Mouse (Mus musculus): ENCODE measurements around the gene 6030458C11Rik. TPM values are rescaled to one million over a fixed set of nuclear protein-coding genes. Genes with fewer than 3 reads are reported as not detected.

6030458C11Rik gene
- 10 to 100 TPM; 19.8 to 20.0 TPM for total RNA-seq (2021)
- long read RNA-seq, experiment 1, transcript 6030458C11Rik-201 (9 exons, 3,966 nt): major isoform, 19 of 24 reads
- long read RNA-seq, experiment 1, partial matches to known transcripts: 3 of 24 reads
- long read RNA-seq, experiment 1, other reads (novel, unspliced or antisense): 2 of 24 reads
- long read RNA-seq, experiment 2, transcript 6030458C11Rik-201 (9 exons, 3,966 nt): major isoform, 20 of 22 reads
- long read RNA-seq, experiment 2, partial matches to known transcripts: 0 of 22 reads
- long read RNA-seq, experiment 2, other reads (novel, unspliced or antisense): 2 of 22 reads

DNA sequence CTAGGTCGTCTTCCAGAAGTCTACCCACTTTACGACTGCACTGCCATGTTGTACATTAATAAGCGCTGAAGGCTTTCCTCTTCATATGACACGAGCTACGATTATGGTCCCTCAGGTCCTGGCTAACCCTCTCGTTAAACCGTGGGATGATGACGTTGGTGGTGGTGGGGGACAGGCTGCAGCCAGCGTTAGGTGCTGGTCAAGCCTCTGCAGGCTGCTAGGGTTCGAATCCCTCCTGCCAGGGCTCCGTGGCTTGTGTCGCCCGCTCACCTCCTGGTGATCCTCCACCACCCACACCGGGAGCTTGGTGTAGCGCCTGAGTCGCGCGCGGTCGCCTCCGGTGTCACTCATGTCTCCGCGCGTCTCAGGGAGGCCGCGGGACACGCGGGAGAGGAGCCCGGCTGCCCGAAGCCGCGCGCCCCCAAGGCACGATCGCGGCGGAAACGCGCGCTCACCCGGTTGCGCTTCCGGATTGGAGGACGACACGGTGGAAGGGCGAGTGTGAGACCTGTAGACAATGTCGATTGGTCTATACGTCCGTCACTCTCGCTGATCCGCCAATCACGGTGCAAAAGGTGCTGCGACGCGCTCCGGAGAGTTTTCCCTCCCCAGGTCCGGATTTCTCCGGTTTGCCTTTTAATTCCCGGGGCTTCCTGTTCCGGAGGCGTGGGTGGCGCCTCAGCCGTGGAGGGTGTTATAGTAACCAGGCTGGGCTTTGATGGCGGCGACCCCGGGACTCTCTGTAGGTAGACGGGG lies at the start of gene 6030458C11Rik, which contains the start of gene Drosha:
TSS of gene 6030458C11Rik (minus strand) at position 453 of the 756 bp plus-strand sequence.
TSS of gene Drosha (plus strand) at position 619 of the 756 bp plus-strand sequence.
- peak; percentile 97 to 98 for DNase-seq
- intact Hi-C loops (cut with DNase I): no loop called here

DNA sequence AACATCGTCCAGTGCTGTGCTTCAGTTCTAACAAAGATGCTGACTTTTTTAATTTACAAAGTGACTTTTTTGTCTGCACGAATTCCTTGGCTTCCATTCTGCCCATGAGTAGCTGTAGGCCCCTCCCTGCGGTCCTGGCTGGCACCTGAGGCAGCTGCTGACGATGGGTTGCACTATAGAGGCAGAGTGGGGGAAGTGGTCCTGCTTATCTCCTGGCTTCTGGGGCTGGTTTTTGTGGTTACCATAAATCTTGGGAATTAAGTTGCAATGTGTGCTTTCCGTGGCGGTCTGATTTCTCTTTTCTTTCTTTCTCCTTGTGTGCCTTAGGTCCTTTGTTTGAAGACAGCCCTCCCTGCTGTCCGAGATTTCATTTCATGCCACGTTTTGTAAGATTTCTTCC lies 42.8 kb upstream of the 6030458C11Rik start:
- intact Hi-C loops (cut with DNase I): no loop called here
- DNase-seq: no peak

DNA sequence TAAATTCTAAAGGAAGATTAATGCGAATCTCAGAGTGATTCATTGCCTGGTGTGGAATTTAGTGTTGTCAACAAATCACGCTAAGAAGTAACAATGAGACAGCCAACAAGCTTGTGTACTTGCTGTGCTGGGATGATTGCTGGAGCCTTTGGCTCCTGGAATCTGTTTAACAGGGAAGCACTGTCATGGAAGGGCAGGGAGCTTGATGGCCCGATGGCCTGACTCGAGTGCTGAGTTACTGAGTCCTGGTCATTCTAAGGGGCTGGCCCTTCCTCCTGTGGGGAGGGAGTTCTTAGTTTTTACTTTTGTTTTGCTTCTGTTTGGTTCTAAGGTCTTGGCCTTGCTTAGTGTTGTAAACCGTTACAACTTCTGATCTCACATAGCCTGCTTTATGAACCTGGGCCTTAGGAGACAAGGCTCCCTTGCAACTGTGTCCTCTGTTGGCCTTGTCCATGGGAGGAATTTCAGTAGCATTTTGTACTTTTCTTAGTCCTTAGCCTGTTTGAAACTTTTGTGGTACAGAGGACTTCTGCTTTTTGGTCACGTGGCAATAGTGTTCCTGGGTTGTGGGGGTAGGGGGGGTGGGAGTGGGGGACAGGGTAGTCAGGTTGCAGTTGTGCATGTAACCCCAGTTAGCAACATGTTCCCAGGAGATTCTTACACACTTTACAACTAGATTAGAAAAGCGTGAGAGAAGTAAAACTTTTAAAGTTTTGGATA lies 41.3 kb upstream of the 6030458C11Rik start:
- DNase-seq: no peak
- intact Hi-C loops (cut with DNase I): no loop called here

DNA sequence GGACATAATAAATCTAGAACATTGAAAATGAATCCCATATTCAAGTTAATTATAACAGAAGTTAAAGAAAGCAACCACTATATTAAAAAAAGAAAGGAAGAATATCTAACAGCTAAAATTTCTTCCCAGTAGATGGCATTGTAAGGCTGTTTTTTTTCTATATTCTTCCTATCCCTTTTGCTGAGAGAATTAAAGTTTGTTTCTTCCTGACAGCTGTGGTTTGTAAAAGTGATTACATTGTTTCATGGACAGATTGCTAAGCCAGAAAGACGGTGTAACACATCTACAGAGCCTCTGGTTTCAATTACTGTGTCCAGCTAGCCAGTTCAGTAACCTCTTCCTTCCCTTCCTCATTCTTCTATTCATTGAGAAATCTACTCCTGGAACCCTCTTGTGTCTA lies 39.2 kb upstream of the 6030458C11Rik start:
- DNase-seq: no peak
- intact Hi-C loops (cut with DNase I): no loop called here

DNA sequence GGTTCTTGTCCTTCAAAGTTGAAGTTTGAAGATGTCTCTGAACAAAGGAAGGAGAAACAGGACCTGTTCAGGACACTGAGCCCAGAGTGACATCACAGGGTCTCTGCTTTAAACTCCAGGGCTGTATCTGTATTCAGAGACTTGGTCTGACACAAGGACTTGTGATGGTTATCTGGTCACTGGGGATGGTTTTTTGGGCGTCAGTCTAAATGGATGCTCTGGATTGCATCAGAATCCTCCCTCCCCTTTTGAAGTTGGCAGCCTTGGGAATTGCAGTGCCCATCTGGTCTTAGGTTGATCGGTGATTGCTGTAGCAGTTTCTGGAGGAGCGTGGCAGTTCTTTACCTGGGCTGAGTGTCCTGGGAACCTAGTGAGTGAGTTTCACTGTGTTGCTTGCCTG lies 37.6 kb upstream of the 6030458C11Rik start:
- no peak for DNase-seq
- intact Hi-C loops (cut with DNase I): no loop called here

DNA sequence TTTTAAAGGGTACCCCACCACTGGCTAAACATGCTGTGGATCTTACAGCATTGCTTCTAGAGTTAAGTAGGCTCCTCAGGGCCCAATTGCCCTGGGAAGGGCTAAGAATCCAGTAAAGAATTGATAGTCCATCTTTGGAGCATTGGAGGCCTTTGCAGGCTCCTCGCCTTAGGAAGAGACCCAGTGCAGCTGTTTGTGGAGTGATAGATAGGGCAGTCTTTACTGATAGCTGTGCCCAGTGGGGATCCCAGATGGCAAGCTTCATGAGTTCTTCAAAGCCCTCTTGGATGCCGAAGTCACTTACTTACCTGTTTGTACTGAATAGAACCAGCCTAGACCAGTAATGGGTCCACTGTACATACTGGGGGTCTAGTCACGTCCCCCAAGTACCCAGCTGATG lies 34.2 kb upstream of the 6030458C11Rik start:
- no peak for DNase-seq
- intact Hi-C loops (cut with DNase I): no loop called here

DNA sequence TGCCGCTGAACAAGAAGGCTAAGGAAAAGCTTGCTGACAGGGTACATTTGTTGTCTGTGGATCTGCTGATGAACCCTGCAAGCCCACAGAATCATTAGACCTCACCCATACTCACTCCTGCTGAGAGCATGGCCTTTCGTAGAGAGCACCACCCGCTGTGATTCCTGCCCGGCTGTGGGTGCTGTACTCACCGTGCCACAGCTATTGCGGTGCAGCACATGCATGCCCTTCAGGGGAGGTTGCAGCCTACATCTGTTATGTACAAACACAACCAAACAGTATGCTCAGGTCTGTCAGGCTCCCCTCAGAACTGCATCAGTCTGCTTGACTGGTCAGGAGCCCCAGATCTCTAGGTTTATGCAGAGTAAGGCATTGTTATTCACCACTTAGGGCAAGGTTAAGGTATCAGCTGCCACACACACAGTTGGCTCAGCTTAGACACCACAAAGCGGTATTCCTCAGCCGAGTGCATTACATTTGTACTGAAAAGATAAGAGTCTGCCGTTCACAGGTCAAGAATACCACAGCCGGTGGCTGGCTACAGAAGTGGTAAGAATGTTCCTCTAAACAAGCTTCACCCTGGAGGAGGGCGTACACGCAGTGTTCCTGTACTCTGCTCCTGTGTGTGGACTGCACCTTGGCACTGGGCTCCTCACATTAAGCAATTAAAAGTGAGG lies 33.5 kb upstream of the 6030458C11Rik start:
- DNase-seq: no peak
- intact Hi-C loops (cut with DNase I): no loop called here

DNA sequence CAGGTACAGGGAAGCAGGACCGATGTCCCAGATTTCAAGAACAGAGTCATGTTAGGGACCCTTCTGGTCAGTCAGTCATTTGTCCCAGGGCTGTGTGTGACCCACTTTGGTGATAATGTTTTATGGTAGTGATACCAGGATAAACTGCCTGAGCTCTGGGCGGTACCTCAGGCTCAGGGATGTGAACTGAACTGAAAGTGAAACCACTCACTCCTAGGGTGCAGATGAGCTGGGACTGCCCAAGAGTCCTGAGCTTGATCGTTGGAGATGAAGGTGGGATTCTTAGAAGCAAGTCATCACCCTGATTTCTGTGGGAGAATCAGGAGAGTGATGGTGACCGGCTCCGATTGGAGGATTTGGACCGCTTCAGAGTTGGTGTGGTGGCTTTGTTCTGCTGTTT lies 32.3 kb upstream of the 6030458C11Rik start:
- DNase-seq: no peak
- intact Hi-C loops (cut with DNase I): no loop called here

DNA sequence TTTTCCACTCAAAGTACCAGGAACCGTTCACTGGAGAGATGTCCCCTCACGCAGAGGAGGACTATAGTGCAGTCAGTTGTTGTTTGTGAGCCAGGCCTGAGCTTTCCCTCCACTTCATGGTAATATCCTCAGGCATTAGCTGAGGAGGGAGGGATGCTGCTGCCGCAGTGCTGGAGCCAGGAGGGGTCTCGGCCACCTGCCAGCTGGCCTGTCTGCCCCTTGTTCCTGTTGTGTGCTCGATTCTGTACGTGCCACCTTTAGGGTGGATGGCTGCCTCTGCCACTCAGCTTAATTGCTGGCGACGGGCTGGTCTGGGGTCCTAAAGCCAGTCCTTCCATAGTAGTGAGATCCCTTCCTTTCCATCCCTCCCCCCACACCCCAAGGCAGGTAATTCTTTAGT lies 29.0 kb upstream of the 6030458C11Rik start:
- no peak for DNase-seq
- intact Hi-C loops (cut with DNase I): no loop called here

DNA sequence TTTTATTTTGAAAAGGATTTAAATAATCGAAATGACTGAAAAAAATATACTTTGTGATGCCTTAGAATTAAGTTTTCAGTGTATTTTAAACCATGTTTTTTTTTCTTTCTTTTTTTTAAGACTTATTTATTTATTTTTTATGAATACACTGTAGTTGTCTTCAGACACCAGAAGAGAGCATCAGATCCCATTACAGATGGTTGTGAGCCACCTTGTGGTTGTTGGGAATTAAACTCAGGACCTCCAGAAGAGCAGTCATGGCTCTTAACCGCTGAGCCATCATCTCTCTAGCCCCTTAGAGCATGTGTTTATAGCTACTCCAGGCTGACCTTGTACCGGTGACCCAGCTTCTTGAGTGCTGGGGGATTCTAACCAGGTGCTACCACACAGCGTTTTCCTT lies 24.9 kb upstream of the 6030458C11Rik start:
- DNase-seq: no peak
- intact Hi-C loops (cut with DNase I): no loop called here

DNA sequence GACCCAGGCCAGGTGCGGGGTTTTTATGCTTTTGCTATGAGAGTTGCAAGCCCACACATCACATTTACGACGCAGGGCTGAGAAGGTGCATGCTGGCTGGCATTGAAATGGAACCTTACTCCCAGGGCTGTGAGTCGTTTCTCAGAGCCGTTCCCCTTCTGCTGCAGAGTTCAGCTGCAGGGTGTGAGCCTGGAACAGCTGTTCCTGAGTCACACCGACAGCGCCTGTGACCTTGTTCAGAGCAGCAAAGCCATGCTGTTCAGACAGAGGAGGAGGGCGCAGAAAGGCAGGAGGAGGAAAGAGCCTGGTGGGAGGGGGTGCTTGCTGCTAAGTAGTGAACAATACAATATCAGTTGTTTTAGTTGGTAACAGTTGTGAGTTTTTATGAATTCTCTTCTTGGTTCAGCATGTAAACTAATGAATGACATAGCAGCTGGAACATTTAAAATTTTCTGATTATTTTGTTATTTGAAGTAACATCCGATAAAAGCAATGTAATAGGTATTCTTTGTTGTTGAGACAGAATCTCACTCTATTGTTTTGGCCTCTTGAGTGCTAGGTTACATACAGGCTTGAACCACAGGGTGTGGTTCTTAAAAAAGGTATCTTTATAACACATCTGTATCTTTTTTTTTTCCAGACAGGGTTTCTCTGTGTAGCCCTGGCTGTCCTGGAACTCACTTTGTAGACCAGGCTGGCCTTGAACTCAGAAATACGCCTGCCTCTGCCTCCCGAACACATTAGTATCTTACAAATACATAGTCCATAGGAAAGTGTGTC lies 23.9 kb upstream of the 6030458C11Rik start:
- DNase-seq: no peak
- intact Hi-C loops (cut with DNase I): no loop called here

DNA sequence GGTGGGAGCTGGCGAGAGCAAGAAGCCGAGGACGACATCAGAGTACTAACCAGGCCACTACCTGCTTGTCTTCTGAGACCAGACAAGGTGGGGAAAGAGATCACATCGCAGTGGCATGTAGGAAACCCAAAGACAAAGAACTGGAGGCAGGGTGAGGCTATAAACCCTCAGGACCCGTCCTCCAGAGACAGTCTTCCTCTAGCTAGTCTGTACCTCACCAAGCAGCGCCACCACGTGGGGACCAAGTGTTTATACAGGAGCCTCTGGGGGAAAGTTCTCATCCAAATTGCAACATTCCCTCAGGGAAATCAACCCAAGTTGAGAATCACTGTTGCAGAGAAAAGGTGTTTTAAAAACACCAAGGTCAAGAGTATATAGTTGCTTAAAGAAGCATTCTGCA lies 18.4 kb upstream of the 6030458C11Rik start:
- DNase-seq: no peak
- intact Hi-C loops (cut with DNase I): no loop called here

DNA sequence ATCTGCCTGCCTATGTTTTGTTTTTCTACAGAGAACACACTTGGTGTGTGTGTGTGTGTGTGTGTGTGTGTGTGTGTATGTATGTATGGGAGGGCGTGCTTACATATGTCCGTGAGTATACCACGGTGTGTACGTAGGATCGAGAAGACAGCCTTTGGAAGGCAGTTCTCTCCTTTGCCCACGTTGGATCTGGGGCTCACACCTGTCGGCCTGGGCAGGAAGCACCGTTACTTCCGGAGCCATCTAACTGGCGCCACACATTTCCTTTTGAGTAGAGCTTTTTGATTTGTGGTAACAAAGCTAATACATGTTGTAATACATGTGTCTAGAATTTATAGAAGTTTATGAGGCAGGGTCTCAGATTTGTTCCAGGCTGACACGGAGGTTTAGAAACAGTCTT lies 16.3 kb upstream of the 6030458C11Rik start:
- DNase-seq: no peak
- intact Hi-C loops (cut with DNase I): no loop called here

DNA sequence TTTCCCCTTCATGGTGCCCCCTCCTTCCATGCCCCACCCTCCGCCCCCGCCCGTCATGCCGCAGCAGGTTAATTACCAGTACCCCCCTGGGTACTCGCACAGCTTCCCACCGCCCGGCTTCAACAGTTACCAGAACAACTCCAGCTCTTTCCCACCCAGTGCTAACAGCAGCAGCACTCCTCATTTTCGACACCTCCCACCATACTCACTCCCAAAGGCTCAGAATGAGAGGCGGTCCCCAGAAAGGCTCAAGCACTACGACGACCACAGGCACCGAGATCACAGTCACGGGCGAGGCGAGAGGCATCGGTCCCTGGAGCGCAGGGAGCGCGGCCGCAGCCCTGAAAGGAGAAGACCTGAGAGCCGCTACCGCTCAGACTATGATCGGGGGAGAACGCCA lies 9.8 kb upstream of the 6030458C11Rik start:
- DNase-seq: no peak
- intact Hi-C loops (cut with DNase I): no loop called here

DNA sequence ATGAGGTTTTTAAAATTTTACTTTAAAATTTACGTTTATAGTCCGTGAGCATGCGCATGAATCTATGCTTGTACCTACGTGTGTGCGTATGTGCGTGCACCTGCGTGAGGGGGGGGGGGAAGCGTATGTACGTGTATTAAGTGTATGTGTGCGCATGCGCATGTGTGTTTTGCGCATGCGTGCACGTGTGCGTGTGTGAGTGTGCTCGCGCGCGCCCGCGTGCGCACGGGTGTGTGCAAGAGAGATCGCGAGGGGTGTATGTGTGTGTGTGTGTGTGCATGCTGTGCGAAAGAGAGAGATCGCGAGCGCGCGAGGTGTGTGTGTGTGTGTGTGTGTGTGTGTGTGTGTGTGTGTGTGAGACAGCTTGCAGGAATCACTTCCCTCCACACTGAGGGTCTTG lies 8.9 kb upstream of the 6030458C11Rik start:
- no peak for DNase-seq
- intact Hi-C loops (cut with DNase I): no loop called here

DNA sequence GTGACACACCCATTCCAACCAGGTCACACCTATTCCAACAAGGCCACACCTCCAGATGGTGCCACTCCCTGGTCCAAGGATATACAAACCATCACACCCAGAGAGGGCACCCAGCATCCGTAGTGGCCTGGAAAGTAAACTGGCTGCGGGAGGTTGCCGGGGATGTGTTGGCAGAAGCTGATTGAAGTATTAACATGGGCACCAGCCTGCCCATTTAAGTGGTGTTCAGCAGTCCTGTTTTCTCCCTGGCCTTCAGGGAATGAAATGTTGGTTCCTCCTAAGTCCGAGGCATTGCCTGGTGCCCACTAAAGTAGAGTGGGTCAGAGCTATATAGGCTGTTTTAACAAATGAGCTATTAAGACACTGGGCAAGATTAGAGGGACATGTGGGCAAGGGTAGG lies 8.2 kb upstream of the 6030458C11Rik start:
- intact Hi-C loops (cut with DNase I): no loop called here

DNA sequence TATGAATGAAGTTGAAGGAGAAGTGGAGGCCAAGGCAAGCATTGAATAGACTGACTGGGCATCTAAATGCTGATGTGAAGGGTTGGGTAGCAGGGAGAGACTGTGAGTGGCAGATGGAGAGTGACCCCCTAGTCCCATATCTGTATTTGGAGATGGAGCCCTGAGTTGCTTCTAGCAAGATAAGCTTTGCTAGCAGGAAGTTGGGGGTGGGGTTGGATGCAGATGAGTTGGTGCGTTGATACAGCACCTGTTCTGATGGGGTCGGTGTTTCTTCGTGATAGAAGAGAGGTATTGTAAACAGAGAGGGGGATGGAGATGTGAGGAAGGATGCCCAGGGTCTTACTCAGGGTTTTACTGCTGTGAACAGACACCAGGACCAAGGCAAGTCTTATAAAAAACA lies 5.4 kb upstream of the 6030458C11Rik start:
- no peak for DNase-seq
- intact Hi-C loops (cut with DNase I): no loop called here

More for the DNA sequence above, 8.2 kb upstream of the 6030458C11Rik start:
- no peak for DNase-seq

DNA sequence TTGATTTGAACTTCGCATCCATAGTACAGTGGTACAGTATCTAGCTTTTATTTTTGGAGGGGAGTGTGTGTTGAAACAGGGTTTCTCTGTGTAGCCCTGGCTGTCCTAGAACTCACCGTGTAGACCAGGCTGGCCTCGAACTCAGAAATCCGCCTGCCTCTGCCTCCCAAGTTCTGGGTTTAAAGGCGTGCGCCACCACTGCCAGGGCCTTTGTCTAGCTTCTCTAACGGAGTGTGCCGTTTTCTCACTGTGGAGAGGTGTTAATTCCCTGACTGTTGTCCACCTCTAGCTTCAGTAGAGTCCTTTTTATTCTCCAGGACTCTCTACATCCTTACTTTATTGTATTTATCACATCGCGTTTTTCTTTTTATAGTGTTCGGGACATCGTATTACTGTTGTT lies 959 bp upstream of the 6030458C11Rik start:
- DNase-seq: no peak
- intact Hi-C loops (cut with DNase I): no loop called here

DNA sequence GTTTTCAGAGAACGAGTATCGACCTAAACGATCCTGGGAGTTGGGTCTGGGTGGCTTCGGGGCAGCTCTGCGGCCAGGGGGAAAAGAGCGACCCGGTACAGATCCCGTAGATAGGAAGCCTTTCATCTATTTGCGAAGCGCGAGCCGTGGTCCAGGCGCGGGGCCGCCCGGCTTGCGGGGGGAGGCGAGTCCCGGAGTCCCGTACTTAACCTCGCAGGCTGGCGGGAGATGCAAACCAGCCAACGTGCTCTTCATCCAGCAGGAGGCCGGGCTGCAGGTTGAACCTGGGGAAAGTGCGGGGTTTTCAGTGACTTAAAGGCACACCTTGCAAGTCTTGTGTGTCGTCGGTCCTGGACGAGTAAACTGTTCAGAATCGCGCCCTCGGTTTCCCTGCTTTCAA lies 516 bp upstream of the 6030458C11Rik start:
- no peak for DNase-seq
- intact Hi-C loops (cut with DNase I): no loop called here

DNA sequence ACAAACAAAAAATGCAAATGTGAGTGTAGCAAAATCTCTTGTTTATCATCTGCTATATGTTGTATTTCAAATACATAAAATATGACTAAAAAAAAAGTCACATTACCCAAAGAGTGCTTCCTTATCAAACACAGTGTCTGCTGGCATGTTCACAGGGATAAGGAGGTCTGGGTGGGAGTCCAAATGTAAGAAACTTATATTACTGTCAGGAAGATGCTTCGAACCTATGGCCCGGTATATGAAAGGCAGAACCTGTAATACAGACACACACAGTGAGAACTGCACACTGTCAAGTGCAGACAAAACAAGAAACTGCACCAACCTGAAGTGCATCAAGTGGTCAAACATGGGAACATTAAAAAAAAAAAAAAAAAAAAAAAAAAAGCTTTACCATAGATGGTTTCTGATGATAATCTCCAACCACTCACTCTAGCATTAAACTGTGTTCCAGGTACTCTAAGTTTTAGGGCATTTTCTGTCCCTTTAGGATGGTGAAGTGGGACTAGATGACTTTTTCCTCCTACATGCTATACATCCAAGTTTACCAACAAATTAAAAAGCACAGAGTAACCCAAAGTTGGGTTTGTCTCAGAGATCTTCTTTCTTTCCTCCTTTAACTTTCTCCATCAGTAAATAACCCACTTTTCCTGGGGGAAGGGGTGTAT lies 862 bp downstream of the 6030458C11Rik start:
- intact Hi-C loops (cut with DNase I): no loop called here
- no peak for DNase-seq
